In genomic region chr10:83477286-83477685, GRCm38 (mm10) we compare ENCODE assay signal across 32 mouse cellular contexts. TPM values are rescaled to one million over a fixed set of nuclear protein-coding genes. Genes with fewer than 3 reads are reported as not detected.
DNase-seq lines count a peak whose midpoint lies in the region; ATAC-seq and TF ChIP-seq lines count a peak whose summit lies in the region.
"Had no signal": no experiment of that assay in that cellular context is flagged by ENCODE, and none has a peak within 500 bp of the region (broad histone marks: within the 10 kb centered on the region; RNA-seq: fewer than 3 reads in every experiment).

No protein-coding gene starts in this region.

- no peaks in the 10 kb centered on the region for H3K27me3 ChIP-seq in forebrain, postnatal 0 days (ENCODE audit: insufficient read depth, low read length)
- H3K27me3 ChIP-seq in forebrain, embryonic 15.5 days = no peaks in the 10 kb centered on the region
- H3K27me3 ChIP-seq: CH12.LX; hindbrain, embryonic 13.5 days; kidney, embryonic 15.5 days; limb, embryonic 12.5 days; liver, embryonic 15.5 days; lung, embryonic 15.5 days; neural tube, embryonic 12.5 days had no signal

- no peak overlapping the region for H3K4me3 ChIP-seq in forebrain, postnatal 0 days (ENCODE audit: low read depth, low read length)
- H3K4me3 ChIP-seq in forebrain, embryonic 15.5 days = no peak overlapping the region
- H3K4me3 ChIP-seq: erythroblast, embryonic 14.5 days; hindbrain, embryonic 13.5 days; kidney, embryonic 15.5 days; limb, embryonic 12.5 days; liver, embryonic 15.5 days; lung, embryonic 15.5 days; myocyte; neural tube, embryonic 12.5 days had no signal

- no peak overlapping the region for H3K4me2 ChIP-seq in forebrain, postnatal 0 days (ENCODE audit: low read depth)
- H3K4me2 ChIP-seq in forebrain, embryonic 15.5 days (replicated peaks) = no peak overlapping the region
- H3K4me2 ChIP-seq: heart, embryonic 11.5 days; hindbrain, embryonic 13.5 days; kidney, embryonic 15.5 days; limb, embryonic 12.5 days; liver, embryonic 15.5 days; lung, embryonic 15.5 days; midbrain, embryonic 11.5 days; neural tube, embryonic 12.5 days had no signal

- WGBS in forebrain, postnatal 0 days = 86% methylated on average over 5 of the region's 5 CpGs
- 87% methylated on average over 5 of the region's 5 CpGs for WGBS in forebrain, embryonic 15.5 days

- H3K4me1 ChIP-seq in forebrain, postnatal 0 days (ENCODE audit: insufficient read depth) = no peaks in the 10 kb centered on the region
- H3K4me1 ChIP-seq in forebrain, embryonic 15.5 days = no peaks in the 10 kb centered on the region
- H3K4me1 ChIP-seq: hindbrain, embryonic 13.5 days; kidney, embryonic 15.5 days; limb, embryonic 12.5 days; liver, embryonic 15.5 days; lung, embryonic 15.5 days; neural tube, embryonic 12.5 days had no signal

- peak; percentile 50; the same call in 1 of the 2 replicates for ATAC-seq in forebrain, postnatal 0 days
- no peak for ATAC-seq in forebrain, embryonic 15.5 days (replicated peaks)
- ATAC-seq: activated CD4-positive, CD25-positive, alpha-beta regulatory T cell, adult 4 months had no signal

- DNase-seq in forebrain, postnatal 0 days = no peak
- peak; percentile 11 for DNase-seq in layer of hippocampus, adult 11-12 months (ENCODE audit: low spot score)
- DNase-seq in layer of hippocampus, postnatal 10 days (ENCODE audit: low spot score in 2 of 2) = no peak
- DNase-seq in brain, adult 2 months (ENCODE audit: low read depth, low spot score) = peak; percentile 50
- peak; percentile 46 to 73 for DNase-seq in right cerebral cortex, postnatal 10 days (ENCODE audit: low spot score in 2 of 2)
- no peak for DNase-seq in kidney, adult 9 months
- DNase-seq in thymus, postnatal 4 days = no peak
- DNase-seq: adrenal gland, adult 2 months; adrenal gland, postnatal 36 days; cerebellum, adult 2 months; cerebellum, postnatal 14 days; gastrocnemius, postnatal 10 days; heart, postnatal 4 days; kidney, adult 11 months; kidney, postnatal 25 days; lung, postnatal 36 days; thymus, postnatal 14 days had no signal

- 0 out of 2 replicates have a peak, but pooled peaks cover 5% of the 10 kb centered on the region for H3K9me3 ChIP-seq in forebrain, postnatal 0 days (ENCODE audit: low read length)
- no peaks in the 10 kb centered on the region for H3K9me3 ChIP-seq in forebrain, embryonic 15.5 days
- H3K9me3 ChIP-seq: kidney, embryonic 15.5 days; liver, embryonic 15.5 days; lung, embryonic 15.5 days had no signal

- H3K9ac ChIP-seq in forebrain, postnatal 0 days = no peak overlapping the region
- no peak overlapping the region for H3K9ac ChIP-seq in forebrain, embryonic 15.5 days (replicated peaks)
- H3K9ac ChIP-seq: hindbrain, embryonic 13.5 days; kidney, embryonic 15.5 days; limb, embryonic 12.5 days; liver, embryonic 15.5 days; lung, embryonic 15.5 days; neural tube, embryonic 12.5 days had no signal

- TF ChIP-seq CTCF in forebrain, postnatal 0 days (IDR thresholded peaks at IDR 0.05; ENCODE audit: low read depth) = no peak

- H3K36me3 ChIP-seq in forebrain, postnatal 0 days (ENCODE audit: insufficient read depth) = no peaks in the 10 kb centered on the region; the same call in 1 of the 2 replicates
- H3K36me3 ChIP-seq in forebrain, embryonic 15.5 days = no peaks in the 10 kb centered on the region
- H3K36me3 ChIP-seq: kidney, embryonic 15.5 days; limb, embryonic 12.5 days; liver, embryonic 15.5 days; lung, embryonic 15.5 days had no signal

- no peak overlapping the region for H3K27ac ChIP-seq in forebrain, postnatal 0 days (ENCODE audit: low read depth, low read length)
- H3K27ac ChIP-seq in forebrain, embryonic 15.5 days (replicated peaks) = no peak overlapping the region
- H3K27ac ChIP-seq: hindbrain, embryonic 13.5 days; kidney, embryonic 15.5 days; limb, embryonic 12.5 days; liver, embryonic 15.5 days; lung, embryonic 15.5 days; neural tube, embryonic 12.5 days had no signal

RNA-seq across cellular contexts. Expression of gene Aldh1l2, which starts 56.7 kb away (rescaled TPM):
- 25.1 and 29.5 TPM in 2 replicates for total RNA-seq in forebrain, postnatal 0 days (2014; rRNA removed)
- 6.4 and 9.2 TPM in 2 replicates for polyA plus RNA-seq in forebrain, postnatal 0 days (2015; fragmentation: Nextera tagmentation; extraction: Ambion mirVana)
- 17.8 and 18.1 TPM in 2 replicates for polyA plus RNA-seq in forebrain, embryonic 15.5 days (2015; fragmentation: Nextera tagmentation; extraction: Ambion mirVana)
- total RNA-seq in layer of hippocampus, postnatal 10 days (2021) = 1 to 10 TPM; 8.4 to 8.9 TPM
- total RNA-seq: granulocyte monocyte progenitor cell, adult 5-6 weeks; megakaryocyte, adult 5-6 weeks had no signal
- polyA plus RNA-seq: activated CD4-positive, CD25-positive, alpha-beta regulatory T cell, adult 4 months; erythroblast, embryonic 14.5 days had no signal

Comparison
In these comparisons a context has a peak if more than half of its experiments do, and no peak if none do; other contexts are left out.
1. DNase-seq: peak in layer of hippocampus, adult 11-12 months (single experiment), brain, adult 2 months (single experiment) and right cerebral cortex, postnatal 10 days (2 of 2); none in forebrain, postnatal 0 days (single experiment), layer of hippocampus, postnatal 10 days (0 of 2), kidney, adult 9 months (single experiment) and thymus, postnatal 4 days (single experiment).